Mouse (Mus musculus) spleen, adult 2 months (tissue): ENCODE measurements at regions not wholly inside any gene's neighbourhood (a gene's known extent, or its start where the extent isn't known, plus 50 kb on each side); places are given as distances from the start of the nearest gene placed in this dataset.

Experiments used
- CTCF ChIP-seq: fragments of 200-500 bp; IDR thresholded peaks from 2 replicates; pipeline ENCODE4 v1.5.1; 2011; ENCODE audit warnings: mild to moderate bottlenecking, inconsistent platforms; ENCODE audit not compliant: insufficient read depth, insufficient read length, insufficient replicate concordance; ENCODE audit errors: extremely low read depth
- POLR2A ChIP-seq: fragments of 200-500 bp; IDR thresholded peaks from 2 replicates; pipeline ENCODE4 v1.6.1; 2011; ENCODE audit warnings: low read depth, low read length, inconsistent platforms

DNA sequence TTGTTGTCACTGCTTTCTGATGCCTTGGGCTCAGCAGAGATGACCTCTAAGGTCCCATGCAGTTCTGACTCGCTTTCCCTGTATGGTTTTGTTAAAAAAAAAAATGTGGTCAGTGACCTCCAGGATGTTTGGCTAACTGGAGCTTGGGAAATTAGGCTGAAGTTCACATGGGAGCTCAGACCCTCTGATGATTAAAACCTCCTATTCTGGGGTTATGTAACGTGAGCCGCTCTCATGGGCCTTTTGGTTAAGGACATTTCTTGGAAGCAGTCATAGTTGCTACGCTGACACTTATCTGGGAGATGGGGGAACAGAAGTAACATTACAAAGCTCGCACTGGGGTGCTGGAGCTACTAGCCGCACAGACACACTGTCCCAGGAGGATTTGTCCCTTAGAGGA, 274.9 kb downstream of the Foxo1 start:
- TF ChIP-seq POLR2A (no peak), CTCF (no peak)
